In the genomic region with DNA sequence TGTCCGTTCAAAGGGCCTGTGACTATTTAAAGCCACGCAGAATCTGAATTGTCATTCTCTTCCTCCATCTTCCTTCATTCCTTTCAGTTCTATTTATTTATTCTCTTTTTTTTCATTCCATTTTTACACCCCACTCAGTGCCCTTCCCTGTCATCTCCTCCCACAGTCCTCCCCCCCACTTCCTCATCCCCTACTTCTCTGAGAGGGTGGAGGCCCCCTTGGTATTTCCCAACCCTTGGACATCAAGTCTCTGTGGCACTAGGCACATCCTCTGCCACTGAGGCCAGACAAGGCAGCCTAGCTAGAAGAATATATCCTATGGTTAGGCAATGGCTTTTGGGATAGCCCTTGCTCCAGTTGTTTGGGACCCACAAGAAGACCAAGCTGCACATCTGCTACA, we compare ENCODE assay signal across 15 mouse cellular contexts. TPM values are rescaled to one million over a fixed set of nuclear protein-coding genes. Genes with fewer than 3 reads are reported as not detected.
"Had no signal": no experiment of that assay in that cellular context is flagged by ENCODE, and none has a peak within 500 bp of the region (broad histone marks: within the 10 kb centered on the region; RNA-seq: fewer than 3 reads in every experiment).

No protein-coding gene starts in this region.

- DNase-seq: liver, embryonic 13.5 days; lung, adult 18-20 months; lung, embryonic 14.5 days; lung, postnatal 10 days; lung, postnatal 4 days; midbrain, embryonic 14.5 days; retina, postnatal 1 day; right cerebral cortex, adult 18-20 months; right cerebral cortex, postnatal 25 days; right cerebral cortex, postnatal 4 days; thymus, adult 2 months; thymus, postnatal 25 days; thymus, postnatal 4 days had no signal

RNA-seq across cellular contexts. Expression of a gene that starts 28.1 kb away (rescaled TPM):
- total RNA-seq: megakaryocyte-erythroid progenitor cell, adult 5-6 weeks; midbrain, postnatal 0 days had no signal
